Mouse (Mus musculus) monocyte, adult 59 days (primary cell): ENCODE results near the gene Zfp275. TPM values are rescaled to one million over a fixed set of nuclear protein-coding genes. Genes with fewer than 3 reads are reported as not detected.

Experiments
- total RNA-seq, 2 experiments: library from RNA; stranded (reverse); gene quantifications; one replicate each; pipeline ENCODE4 v1.2.4; 2023

Gene Zfp275
- 10 to 100 TPM; 12.1 to 16.7 TPM for total RNA-seq

GRCm38 (mm10) chrX:73342483-73342895, at the start of gene Zfp275:
TSS of gene Zfp275 (plus strand) at chrX:73342621.

GRCm38 (mm10) chrX:73292876-73293275, 49.5 kb upstream of the Zfp275 start, which contains the start of the genes Xlr5a and Xlr5c:
TSS of gene Xlr5a (minus strand) at chrX:73292976.
TSS of gene Xlr5c (minus strand) at chrX:73292976.

GRCm38 (mm10) chrX:73336740-73337139, 5.7 kb upstream of the Zfp275 start, which contains the start of gene Gm45015:
TSS of gene Gm45015 (minus strand) at chrX:73336840.

GRCm38 (mm10) chrX:73398636-73399035, 56.2 kb downstream of the Zfp275 start, which contains the start of gene Gm18336:
TSS of gene Gm18336 (minus strand) at chrX:73398736.

Other genes with a start within 250 kb of the Zfp275 start
- not detected for gene Xlr3a, start 245.5 kb upstream of the Zfp275 start, total RNA-seq
- gene Gm14685, start 225.6 kb upstream of the Zfp275 start, total RNA-seq = not detected
- gene Xlr5b, start 193.8 kb upstream of the Zfp275 start, total RNA-seq = not detected
- gene DXBay18, start 193.2 kb upstream of the Zfp275 start, total RNA-seq = not detected
- gene Spin2d, start 165.6 kb upstream of the Zfp275 start, total RNA-seq = not detected
- 10 to 100 TPM in 1 of 2 experiments, 1 to 10 TPM in 1; 2.1 to 12.0 TPM for gene Xlr3b, start 150.4 kb upstream of the Zfp275 start, total RNA-seq
- gene Xlr4b, start 128.3 kb upstream of the Zfp275 start, total RNA-seq = 1 to 10 TPM; 5.7 to 7.0 TPM
- 1 to 10 TPM; 6.2 to 7.9 TPM for gene F8a, start 114.3 kb upstream of the Zfp275 start, total RNA-seq
- 1 to 10 TPM in 1 of 2 experiments, under 1 TPM in 1; 0.68 to 9.7 TPM for gene Xlr4c, start 99.5 kb upstream of the Zfp275 start, total RNA-seq
- gene Xlr3c, start 77.2 kb upstream of the Zfp275 start, total RNA-seq = not detected
- gene Xlr5a, start 49.6 kb upstream of the Zfp275 start, total RNA-seq = not detected
- gene Xlr5c, start 49.6 kb upstream of the Zfp275 start, total RNA-seq = not detected
- gene Gm45015, start 5.8 kb upstream of the Zfp275 start, total RNA-seq = not detected
- gene Gm18336, start 56.1 kb downstream of the Zfp275 start, total RNA-seq = not detected
- not detected for gene Zfp92, start 68.5 kb downstream of the Zfp275 start, total RNA-seq
- not detected for gene Trex2, start 92.7 kb downstream of the Zfp275 start, total RNA-seq
- 10 to 100 TPM in 1 of 2 experiments, 1 to 10 TPM in 1; 9.9 to 12.1 TPM for gene Haus7, start 116.4 kb downstream of the Zfp275 start, total RNA-seq
- 1 to 10 TPM in 1 of 2 experiments, under 1 TPM in 1; 0.82 to 1.1 TPM for gene Bgn, start 141.0 kb downstream of the Zfp275 start, total RNA-seq
- not detected for gene Atp2b3, start 160.5 kb downstream of the Zfp275 start, total RNA-seq